In the genomic region with DNA sequence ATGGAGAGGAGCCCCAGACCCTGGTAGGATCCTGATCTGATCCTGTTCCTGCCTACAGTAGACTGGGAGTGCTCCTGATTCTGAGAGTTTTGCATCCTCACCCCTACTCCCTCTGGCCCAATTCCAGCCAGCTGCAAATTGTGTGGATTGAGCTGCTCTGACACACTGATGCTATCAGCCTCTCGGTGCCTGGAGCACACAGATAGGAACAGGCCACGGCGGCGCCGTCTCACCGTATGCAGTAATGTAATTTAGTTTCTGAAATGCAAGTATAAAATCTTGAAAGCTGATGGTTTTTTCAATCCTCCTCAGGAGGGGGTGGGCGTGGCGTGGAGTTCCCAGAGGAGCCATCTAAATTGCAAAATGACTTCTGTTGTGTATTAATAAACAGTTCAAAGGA, we compare ENCODE assay signal across 1 mouse cellular context.
TF ChIP-seq lines count a peak whose summit lies in the region.

No protein-coding gene starts in this region.

TF ChIP-seq in MEL, 35 proteins besides CTCF, POLR2A, EP300 and RAD21:
- TF ChIP-seq KAT2A (conservative IDR thresholded peaks at IDR 0.05; ENCODE audit: low read depth, low read length) (no peak), RCOR1 (IDR thresholded peaks at IDR 0.05; ENCODE audit: low read depth, low read length) (no peak), ETS1 (IDR thresholded peaks at IDR 0.05; ENCODE audit: low read depth, low read length) (0 out of 2 replicates have a peak, but pooled peaks have one; percentile 44), JUND (IDR thresholded peaks at IDR 0.05; ENCODE audit: low read depth, low read length) (no peak), TCF12 (IDR thresholded peaks at IDR 0.05; ENCODE audit: low read depth, low read length) (peak; percentile 79; the same call in 1 of the 2 replicates), MEF2A (IDR thresholded peaks at IDR 0.05; ENCODE audit: extremely low read depth, insufficient replicate concordance, low read depth, low read length, poor library complexity, severe bottlenecking) (no peak), TBP (IDR thresholded peaks at IDR 0.05; ENCODE audit: low read depth, low read length) (no peak), ZC3H11A (IDR thresholded peaks at IDR 0.05; ENCODE audit: low read depth, low read length) (no peak), NELFE (IDR thresholded peaks at IDR 0.05; ENCODE audit: low read depth, low read length) (no peak), ZMIZ1 (IDR thresholded peaks at IDR 0.05; ENCODE audit: low read depth, low read length) (no peak), SMC3 (IDR thresholded peaks at IDR 0.05; ENCODE audit: low read depth, low read length) (no peak), CHD1 (IDR thresholded peaks at IDR 0.05; ENCODE audit: low read depth, low read length) (no peak), TAL1 (IDR thresholded peaks at IDR 0.05; ENCODE audit: low read length) (peak; percentile 47), GATA1 (IDR thresholded peaks at IDR 0.05; ENCODE audit: low read depth, low read length) (peak; percentile 66), ELF1 (IDR thresholded peaks at IDR 0.05; ENCODE audit: low read depth, low read length) (no peak), MAX (IDR thresholded peaks at IDR 0.05; ENCODE audit: low read length) (no peak), SIN3A (IDR thresholded peaks at IDR 0.05; ENCODE audit: low read length) (no peak), POLR2AphosphoS2 (IDR thresholded peaks at IDR 0.05; ENCODE audit: low read length) (no peak), GABPA (IDR thresholded peaks at IDR 0.05; ENCODE audit: low read depth, low read length) (no peak)
